Mouse (Mus musculus) c-Kit-positive CD71-positive TER-119-positive erythroid progenitor cells, embryonic 14.5 days (primary cell): Measurements from ENCODE around the gene Grip1.

Experiments
- DNase-seq: peaks from one replicate; pipeline ENCODE4 v3.0.0-alpha.2; 2013; ENCODE audit warnings: low spot score

Grip1 gene

DNA sequence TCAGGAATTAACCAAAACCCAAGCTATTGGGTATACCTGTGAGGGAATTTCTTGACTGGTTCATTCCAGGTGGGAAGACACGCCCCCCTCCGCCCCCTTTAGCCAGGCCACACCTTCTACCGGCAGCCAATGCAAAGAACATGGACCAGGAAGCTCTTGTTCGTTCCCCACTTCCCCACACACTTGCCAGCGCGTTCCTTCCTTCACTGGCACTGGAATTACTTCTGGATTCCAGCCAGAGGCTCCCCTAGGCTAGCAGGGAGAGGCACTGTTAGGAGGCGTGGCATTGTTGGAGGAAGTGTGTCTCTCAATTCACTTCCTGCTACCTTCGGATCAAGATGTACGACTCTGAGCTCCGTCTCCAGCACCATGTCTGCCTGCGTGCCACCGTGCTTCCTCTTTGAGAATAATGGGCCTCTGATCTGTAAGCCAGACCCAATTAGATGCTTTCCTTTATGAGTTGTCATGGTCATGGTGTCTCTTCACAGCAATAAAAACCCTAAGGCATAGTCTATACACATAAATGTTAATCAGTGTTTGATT, 682.5 kb downstream of the Grip1 start:
- DNase-seq, result no peak
